8 mouse cellular contexts compared by ENCODE assay signal in the genomic region with DNA sequence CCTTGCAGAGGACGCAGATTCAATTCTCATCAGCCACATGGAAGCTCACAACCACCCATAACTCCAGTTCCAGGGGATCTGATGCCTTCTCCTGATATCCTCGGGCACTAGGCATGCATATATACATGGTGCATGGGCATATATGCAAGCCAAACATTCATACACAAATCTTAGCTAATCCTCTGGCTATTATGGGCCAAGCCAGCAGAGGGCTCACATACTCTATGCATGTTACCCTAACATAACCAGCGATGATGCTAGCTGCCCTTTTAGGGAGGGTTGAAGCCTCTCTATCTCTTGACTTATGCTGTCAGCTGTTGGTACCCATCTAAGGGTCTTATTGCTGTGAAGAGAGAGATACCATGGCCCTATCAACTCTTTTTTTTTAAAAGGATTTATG. TPM values are rescaled to one million over a fixed set of nuclear protein-coding genes. Genes with fewer than 3 reads are reported as not detected.
DNase-seq lines count a peak whose midpoint lies in the region; ATAC-seq and TF ChIP-seq lines count a peak whose summit lies in the region.
"Had no signal": no experiment of that assay in that cellular context is flagged by ENCODE, and none has a peak within 500 bp of the region (broad histone marks: within the 10 kb centered on the region; RNA-seq: fewer than 3 reads in every experiment).

No protein-coding gene starts in this region.

- H3K4me1 ChIP-seq in kidney, postnatal 0 days (replicated peaks; ENCODE audit: insufficient read depth, low read length): peaks cover 6% of the 10 kb centered on the region; the same call in 1 of the 2 replicates
- peaks cover 4% of the 10 kb centered on the region; the same call in 1 of the 2 replicates for H3K4me1 ChIP-seq in kidney, embryonic 14.5 days (ENCODE audit: control insufficient read depth, insufficient read depth, low read length)

- peak; percentile 71 for TF ChIP-seq CTCF in kidney, postnatal 0 days (IDR thresholded peaks at IDR 0.05; ENCODE audit: low read depth)

- H3K9ac ChIP-seq in kidney, postnatal 0 days (ENCODE audit: low read depth, low read length): no peak overlapping the region
- H3K9ac ChIP-seq in kidney, embryonic 14.5 days (ENCODE audit: low read depth, low read length): no peak overlapping the region
- H3K9ac ChIP-seq: limb, embryonic 13.5 days had no signal

- no peak overlapping the region for H3K4me2 ChIP-seq in kidney, postnatal 0 days (ENCODE audit: low read length)
- H3K4me2 ChIP-seq in kidney, embryonic 14.5 days (replicated peaks; ENCODE audit: low read depth, low read length): no peak overlapping the region
- H3K4me2 ChIP-seq: limb, embryonic 13.5 days had no signal

- no peak for ATAC-seq in kidney, postnatal 0 days (replicated peaks; ENCODE audit: low FRiP score, low read depth)
- ATAC-seq in kidney, embryonic 14.5 days (ENCODE audit: low FRiP score, low TSS enrichment): no peak
- ATAC-seq in hematopoietic stem cell, adult 5-6 weeks (replicated peaks in 1 of 2; ENCODE audit: insufficient read depth in 1 of 2, low FRiP score in 2 of 2, low TSS enrichment in 1 of 2, low read depth in 1 of 2, poor library complexity in 2 of 2, severe bottlenecking in 2 of 2): peak; percentile 48 to 56; a peak in 2 of 4 replicates

- 48% methylated on average over 3 of the region's 3 CpGs for whole genome bisulfite sequencing in kidney, postnatal 0 days
- 52% methylated on average over 3 of the region's 3 CpGs for WGBS in kidney, embryonic 14.5 days

- H3K9me3 ChIP-seq in kidney, postnatal 0 days (replicated peaks; ENCODE audit: low read length): no peaks in the 10 kb centered on the region
- H3K9me3 ChIP-seq in kidney, embryonic 14.5 days (ENCODE audit: control insufficient read depth, low read length): no peaks in the 10 kb centered on the region
- H3K9me3 ChIP-seq: limb, embryonic 13.5 days had no signal

- H3K27me3 ChIP-seq in kidney, postnatal 0 days (ENCODE audit: insufficient read depth, low read length): no peaks in the 10 kb centered on the region
- H3K27me3 ChIP-seq in kidney, embryonic 14.5 days (ENCODE audit: control insufficient read depth, insufficient read depth, low read length): no peaks in the 10 kb centered on the region
- H3K27me3 ChIP-seq: limb, embryonic 13.5 days had no signal

- peak; percentile 62 for DNase-seq in kidney, postnatal 0 days (ENCODE audit: low spot score)
- DNase-seq in Muller cell, postnatal 12 days (ENCODE audit: inconsistent ontology term): peak; percentile 8
- peak; percentile 13 for DNase-seq in cerebellum, adult 11-12 months
- DNase-seq in lung, adult 18-20 months: peak; percentile 9 to 23
- DNase-seq in spleen, adult 18-20 months: peak; percentile 9 to 63

- H3K36me3 ChIP-seq in kidney, postnatal 0 days (ENCODE audit: insufficient read depth, low read length): no peaks in the 10 kb centered on the region
- H3K36me3 ChIP-seq in kidney, embryonic 14.5 days (ENCODE audit: control insufficient read depth, insufficient read depth, low read length): no peaks in the 10 kb centered on the region
- H3K36me3 ChIP-seq: limb, embryonic 13.5 days had no signal

- no peak overlapping the region for H3K27ac ChIP-seq in kidney, postnatal 0 days
- no peak overlapping the region for H3K27ac ChIP-seq in kidney, embryonic 14.5 days (ENCODE audit: low read depth, low read length)
- H3K27ac ChIP-seq: limb, embryonic 13.5 days had no signal

- no peak overlapping the region for H3K4me3 ChIP-seq in kidney, postnatal 0 days (replicated peaks; ENCODE audit: low read depth, low read length)
- H3K4me3 ChIP-seq in kidney, embryonic 14.5 days (ENCODE audit: low read length): no peak overlapping the region
- H3K4me3 ChIP-seq: limb, embryonic 13.5 days had no signal

RNA-seq across cellular contexts. Expression of a gene that starts 4.3 kb away (rescaled TPM):
- 17.8 and 21.2 TPM in 2 replicates for polyA plus RNA-seq in kidney, postnatal 0 days (2015; fragmentation: Nextera tagmentation; extraction: Ambion mirVana)
- polyA plus RNA-seq in kidney, embryonic 14.5 days (2014; fragmentation: Nextera tagmentation; extraction: Ambion mirVana): 17.3 and 27.8 TPM in 2 replicates
- total RNA-seq in hematopoietic stem cell, adult 5-6 weeks (2017): 21.6 and 29.2 TPM in 2 replicates

RNA-seq across cellular contexts. Expression of a gene that starts 35.8 kb away (rescaled TPM):
- 94.4 and 95.6 TPM in 2 replicates for polyA plus RNA-seq in kidney, postnatal 0 days (2015; fragmentation: Nextera tagmentation; extraction: Ambion mirVana)
- polyA plus RNA-seq in kidney, embryonic 14.5 days (2014; fragmentation: Nextera tagmentation; extraction: Ambion mirVana): 77.4 and 91.3 TPM in 2 replicates
- 49.1 and 55.6 TPM in 2 replicates for total RNA-seq in hematopoietic stem cell, adult 5-6 weeks (2017)

RNA-seq across cellular contexts. Expression of a gene that starts 43.5 kb away (rescaled TPM):
- polyA plus RNA-seq in kidney, postnatal 0 days (2015; fragmentation: Nextera tagmentation; extraction: Ambion mirVana): 33.8 and 38.7 TPM in 2 replicates
- 38.0 and 46.3 TPM in 2 replicates for polyA plus RNA-seq in kidney, embryonic 14.5 days (2014; fragmentation: Nextera tagmentation; extraction: Ambion mirVana)
- 20.3 and 22.4 TPM in 2 replicates for total RNA-seq in hematopoietic stem cell, adult 5-6 weeks (2017)

RNA-seq across cellular contexts. Expression of a gene that starts 45.6 kb away (rescaled TPM):
- polyA plus RNA-seq in kidney, postnatal 0 days (2015; fragmentation: Nextera tagmentation; extraction: Ambion mirVana): 16.1 and 22.7 TPM in 2 replicates
- polyA plus RNA-seq in kidney, embryonic 14.5 days (2014; fragmentation: Nextera tagmentation; extraction: Ambion mirVana): 28.4 and 36.7 TPM in 2 replicates
- 22.0 and 27.3 TPM in 2 replicates for total RNA-seq in hematopoietic stem cell, adult 5-6 weeks (2017)

Comparison
In these comparisons a context has a peak if more than half of its experiments do, and no peak if none do; other contexts are left out.
1. ATAC-seq: peak in hematopoietic stem cell, adult 5-6 weeks (2 of 2); none in kidney, postnatal 0 days (single experiment) and kidney, embryonic 14.5 days (single experiment).
2. DNase-seq: peak in every context shown above with its lines; median percentile 62 in kidney, postnatal 0 days; 36 in spleen, adult 18-20 months; 16 in lung, adult 18-20 months; 13 in cerebellum, adult 11-12 months; 8 in Muller cell, postnatal 12 days.